Mouse (Mus musculus) ES-Bruce4 (cell line): ENCODE data around the gene Invs. TPM values are rescaled to one million over a fixed set of nuclear protein-coding genes. Genes with fewer than 3 reads are reported as not detected.
"Not testable (repeated sequence)": the region's sequence is repeated elsewhere in the genome, so short reads cannot be mapped to it uniquely, and the experiment has no call there.

Experiments
- H3K27ac ChIP-seq: 2 replicates; pipeline ENCODE4 v1.5.1; 2012; ENCODE audit warnings: low read length, inconsistent platforms; ENCODE audit not compliant: insufficient read depth
- H3K27me3 ChIP-seq: 2 replicates; pipeline ENCODE4 v1.6.1; 2012; ENCODE audit warnings: mild to moderate bottlenecking, low read length, inconsistent platforms; ENCODE audit not compliant: control insufficient read depth, poor library complexity, insufficient read depth, severe bottlenecking
- H3K36me3 ChIP-seq: 2 replicates; pipeline ENCODE4 v1.6.1; 2012; ENCODE audit warnings: inconsistent platforms, mild to moderate bottlenecking, low read length, moderate library complexity; ENCODE audit not compliant: control insufficient read depth, poor library complexity, insufficient read depth, severe bottlenecking
- H3K4me1 ChIP-seq: one replicate; pipeline ENCODE4 v1.8.1; 2011; ENCODE audit warnings: low read length; ENCODE audit not compliant: control insufficient read depth, insufficient read depth
- H3K4me3 ChIP-seq: 2 replicates; pipeline ENCODE4 v1.5.1; 2011; ENCODE audit warnings: low read depth, mild to moderate bottlenecking, low read length
- H3K9ac ChIP-seq: 2 replicates; pipeline ENCODE4 v1.6.1; 2012; ENCODE audit warnings: low read depth, mild to moderate bottlenecking, inconsistent platforms; ENCODE audit not compliant: poor library complexity, severe bottlenecking
- H3K9me3 ChIP-seq: replicated peaks from 2 replicates; pipeline ENCODE4 v1.6.1; 2012; ENCODE audit warnings: mild to moderate bottlenecking, low read length, inconsistent platforms; ENCODE audit not compliant: control insufficient read depth, poor library complexity, insufficient read depth, severe bottlenecking
- CTCF ChIP-seq: IDR thresholded peaks from one replicate; pipeline ENCODE4 v1.8.1; 2011; ENCODE audit warnings: low read depth, low read length
- EP300 ChIP-seq: IDR thresholded peaks from 2 replicates; pipeline ENCODE4 v1.6.1; 2011; ENCODE audit warnings: low read depth, low read length; ENCODE audit not compliant: insufficient read depth
- POLR2A ChIP-seq: IDR thresholded peaks from one replicate; pipeline ENCODE4 v1.8.1; 2011; ENCODE audit warnings: low read length; ENCODE audit not compliant: insufficient read depth
- polyA plus RNA-seq: library from polyadenylated mRNA; stranded (reverse); fragments of >200 nt; gene quantifications from 2 replicates; pipeline ENCODE4 v1.2.4, GENCODE M21; 2011; ENCODE audit warnings: low read depth; ENCODE audit not compliant: missing spikeins, insufficient read depth, insufficient read length

The Invs gene
- polyA plus RNA-seq, 1 experiment: 2.5 TPM

- Histone ChIP-seq H3K4me1 (no peaks in the 10 kb centered on the region), H3K27me3 (no peaks in the 10 kb centered on the region), H3K9ac (no peak overlapping the region), H3K4me3 (no peak overlapping the region), H3K9me3 (no peaks in the 10 kb centered on the region), H3K27ac (no peak overlapping the region), H3K36me3 (no peaks in the 10 kb centered on the region)
- no peak for TF ChIP-seq CTCF
- TF ChIP-seq EP300: no peak
- no peak for TF ChIP-seq POLR2A
Measured at GRCm38 (mm10) chr4:48382506-48382905, 102.9 kb downstream of the Invs start.

- TF ChIP-seq EP300: no peak
- no peak for TF ChIP-seq CTCF
- TF ChIP-seq POLR2A: no peak
- H3K9ac ChIP-seq: no peak overlapping the region
- H3K4me1 ChIP-seq: no peaks in the 10 kb centered on the region
- H3K36me3 ChIP-seq: no peaks in the 10 kb centered on the region
- no peak overlapping the region for H3K4me3 ChIP-seq
- H3K27me3 ChIP-seq: no peaks in the 10 kb centered on the region
- H3K27ac ChIP-seq: no peak overlapping the region
- H3K9me3 ChIP-seq: no peaks in the 10 kb centered on the region
Measured at GRCm38 (mm10) chr4:48396949-48397348, 117.4 kb downstream of the Invs start.

DNA sequence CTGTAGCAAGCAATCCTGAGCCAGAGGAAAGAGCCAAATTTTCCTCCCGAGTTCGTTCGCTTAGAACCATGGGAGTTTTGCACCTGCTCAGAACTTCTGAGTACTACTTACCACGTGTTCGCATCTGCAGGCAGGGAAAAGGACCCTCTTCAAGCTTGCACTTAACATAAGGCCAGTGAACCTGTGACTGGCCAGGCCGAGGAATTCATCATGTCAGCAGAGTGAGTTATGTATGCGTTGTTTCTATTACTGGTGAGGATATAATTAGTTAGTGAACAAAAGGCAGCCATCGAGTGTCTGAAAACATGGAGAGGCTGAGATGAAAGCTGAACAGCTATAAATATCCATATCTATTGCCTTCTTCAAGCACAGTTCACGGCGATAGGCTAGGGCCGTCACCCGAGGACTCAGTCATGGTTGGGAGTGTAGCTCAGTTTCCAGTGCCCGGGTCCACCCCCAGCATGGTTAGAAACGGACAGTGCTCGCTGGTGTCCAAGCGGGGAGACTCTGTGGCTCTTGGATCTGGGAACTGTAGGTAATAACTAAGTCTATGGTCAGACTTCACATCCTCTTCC is 123.6 kb downstream of the Invs start:
- no peak for TF ChIP-seq EP300
- no peak for TF ChIP-seq CTCF
- no peak for TF ChIP-seq POLR2A
- H3K4me1 ChIP-seq: peaks cover 4% of the 10 kb centered on the region
- H3K4me3 ChIP-seq: no peak overlapping the region
- H3K9ac ChIP-seq: no peak overlapping the region
- no peaks in the 10 kb centered on the region for H3K36me3 ChIP-seq
- H3K9me3 ChIP-seq: no peaks in the 10 kb centered on the region
- no peak overlapping the region for H3K27ac ChIP-seq
- H3K27me3 ChIP-seq: no peaks in the 10 kb centered on the region

DNA sequence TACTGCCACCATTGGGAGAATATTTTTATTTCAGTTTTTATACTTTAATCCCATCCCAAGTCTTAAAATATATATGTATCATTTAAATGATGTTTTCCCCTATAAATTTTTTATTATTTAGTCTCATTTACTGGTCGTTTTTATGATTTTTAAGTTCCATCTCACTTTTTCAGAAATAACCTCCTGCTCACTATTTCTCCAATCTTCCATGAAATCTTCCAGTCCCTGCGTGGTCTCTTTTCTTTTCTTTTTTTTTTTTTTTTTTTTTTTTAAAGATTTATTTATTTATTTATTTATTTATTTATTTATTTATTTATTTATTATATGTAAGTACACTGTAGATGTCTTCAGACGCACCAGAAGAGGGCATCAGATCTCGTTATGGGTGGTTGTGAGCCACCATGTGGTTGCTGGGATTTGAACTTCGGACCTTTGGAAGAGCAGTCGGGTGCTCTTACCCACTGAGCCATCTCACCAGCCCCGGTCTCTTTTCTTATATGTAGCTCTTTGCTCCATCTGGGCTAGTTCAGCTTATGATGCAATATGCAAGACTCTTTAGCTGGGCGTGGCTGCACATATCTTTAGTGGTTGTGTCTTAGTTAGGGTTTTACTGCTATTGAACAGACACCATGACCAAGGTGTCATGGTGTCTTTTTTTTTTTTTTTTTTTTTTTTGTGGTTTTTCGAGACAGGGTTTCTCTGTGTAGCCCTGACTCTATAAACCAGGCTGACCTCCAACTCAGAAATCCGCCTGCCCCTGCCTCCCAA is 126.3 kb downstream of the Invs start:
- H3K27me3 ChIP-seq, H3K4me3 ChIP-seq, H3K36me3 ChIP-seq, H3K27ac ChIP-seq, H3K9me3 ChIP-seq, H3K9ac ChIP-seq, H3K4me1 ChIP-seq: not testable (repeated sequence)

- TF ChIP-seq CTCF (peak; percentile 88), POLR2A (no peak)
- H3K36me3 ChIP-seq: no peaks in the 10 kb centered on the region
- no peaks in the 10 kb centered on the region for H3K9me3 ChIP-seq
- H3K4me1 ChIP-seq: peaks cover 4% of the 10 kb centered on the region
- H3K4me3 ChIP-seq: peak overlapping the region; percentile 60
- no peak overlapping the region for H3K27ac ChIP-seq
- no peaks in the 10 kb centered on the region for H3K27me3 ChIP-seq
- H3K9ac ChIP-seq: no peak overlapping the region
Measured at GRCm38 (mm10) chr4:48407350-48408039, 127.9 kb downstream of the Invs start.

- no peak overlapping the region for H3K9ac ChIP-seq
- H3K4me1 ChIP-seq: no peaks in the 10 kb centered on the region
- TF ChIP-seq EP300 (no peak), CTCF (no peak), POLR2A (no peak)
- no peak overlapping the region for H3K4me3 ChIP-seq
- H3K36me3 ChIP-seq: no peaks in the 10 kb centered on the region
- no peaks in the 10 kb centered on the region for H3K27me3 ChIP-seq
- no peak overlapping the region for H3K27ac ChIP-seq
- no peaks in the 10 kb centered on the region for H3K9me3 ChIP-seq
Measured at GRCm38 (mm10) chr4:48413473-48413872, 133.9 kb downstream of the Invs start.
